Mouse (Mus musculus) lung, embryonic 15.5 days (tissue): ENCODE data around the gene Capg. TPM values are rescaled to one million over a fixed set of nuclear protein-coding genes. Genes with fewer than 3 reads are reported as not detected.

Source experiments
- ATAC-seq: fragments of 200-750 bp; cut with Nextera tagmentation; 2 replicates; pipeline ENCODE4 v1.8.0; 2017; ENCODE audit warnings: moderate number of reproducible peaks, borderline replicate concordance; ENCODE audit not compliant: low FRiP score, low TSS enrichment; ENCODE audit errors: extremely low read depth
- H3K27ac ChIP-seq: fragments of 300-500 bp; sonication (generic); 2 replicates; pipeline ENCODE4 v1.5.1; 2015; ENCODE audit warnings: moderate library complexity, mild to moderate bottlenecking, inconsistent platforms
- H3K27me3 ChIP-seq: fragments of 300-500 bp; sonication (generic); 2 replicates; pipeline ENCODE4 v1.6.1; 2015; ENCODE audit warnings: inconsistent platforms
- H3K36me3 ChIP-seq: fragments of 300-500 bp; sonication (generic); 2 replicates; pipeline ENCODE4 v1.6.1; 2015; ENCODE audit warnings: inconsistent platforms
- H3K4me1 ChIP-seq: fragments of 300-500 bp; sonication (generic); 2 replicates; pipeline ENCODE4 v1.6.1; 2015; ENCODE audit warnings: inconsistent platforms
- H3K4me2 ChIP-seq: fragments of 300-500 bp; sonication (generic); 2 replicates; pipeline ENCODE4 v1.6.1; 2015; ENCODE audit warnings: inconsistent platforms, mild to moderate bottlenecking, moderate library complexity
- H3K4me3 ChIP-seq: fragments of 300-500 bp; sonication (generic); 2 replicates; pipeline ENCODE4 v1.5.1; 2015; ENCODE audit warnings: mild to moderate bottlenecking, inconsistent platforms
- H3K9ac ChIP-seq: fragments of 300-500 bp; sonication (generic); 2 replicates; pipeline ENCODE4 v1.6.1; 2015; ENCODE audit warnings: inconsistent platforms
- H3K9me3 ChIP-seq: fragments of 300-500 bp; sonication (generic); 2 replicates; pipeline ENCODE4 v1.6.1; 2016; ENCODE audit warnings: inconsistent platforms
- WGBS: fragments of 180-500 bp; shearing (Covaris S2); methylation state at CpG from one replicate; pipeline ENCODE4 v1.1.7; 2015; 5-methylcytosine and 5-hydroxymethylcytosine counted together
- polyA plus RNA-seq: library from polyadenylated mRNA; unstranded; fragments of >200 nt; fragmentation: Nextera tagmentation; extraction: Ambion mirVana; gene quantifications from 2 replicates; pipeline ENCODE4 v1.2.1, GENCODE M21; 2015

Gene Capg
- polyA plus RNA-seq, 1 experiment from 2014 or later = 57.9 TPM

DNA sequence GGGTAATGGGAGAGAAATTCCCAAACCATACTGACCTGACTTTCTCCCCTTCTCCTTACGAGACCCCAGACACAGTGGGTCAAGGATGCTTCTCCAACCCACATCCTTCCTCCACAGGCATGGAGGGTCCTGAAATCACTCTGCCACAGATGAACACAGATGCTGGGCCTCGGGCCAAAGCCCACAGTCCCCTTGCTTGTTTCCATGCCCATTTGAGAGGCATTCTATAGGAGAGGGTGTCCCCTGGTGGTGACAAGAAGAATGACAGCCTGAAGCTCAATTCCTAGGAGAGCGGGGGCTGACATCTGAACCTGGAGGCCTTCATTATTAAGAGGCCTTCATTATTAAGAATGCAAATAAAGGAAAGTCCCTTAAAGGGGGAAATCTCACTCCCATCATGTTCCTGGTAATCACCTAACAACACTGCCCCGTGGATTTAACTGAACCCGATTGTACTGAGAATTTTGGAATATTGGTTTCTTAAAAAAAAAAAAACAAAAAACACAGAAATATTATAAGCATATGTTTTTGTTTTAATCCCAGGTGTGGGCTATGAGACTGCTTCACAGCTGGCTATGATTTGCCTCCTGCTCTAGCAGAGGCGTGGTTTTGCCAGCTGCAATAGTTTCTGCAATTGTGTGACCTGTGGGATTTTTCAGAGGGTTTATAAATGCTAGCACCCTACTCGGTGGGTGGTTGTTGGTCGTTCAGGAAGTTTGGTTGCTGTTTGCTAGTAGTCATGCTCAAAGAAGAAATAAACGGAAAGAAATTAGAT is 10.0 kb upstream of the Capg start:
- Histone ChIP-seq H3K36me3 (no peaks in the 10 kb centered on the region), H3K4me1 (peaks cover 16% of the 10 kb centered on the region), H3K4me3 (no peak overlapping the region), H3K27ac (no peak overlapping the region), H3K27me3 (no peaks in the 10 kb centered on the region), H3K9me3 (no peaks in the 10 kb centered on the region), H3K9ac (no peak overlapping the region), H3K4me2 (no peak overlapping the region)
- ATAC-seq = no peak; the same call in 1 of the 2 replicates
- WGBS = 38% methylated on average over 9 of the region's 9 CpGs

DNA sequence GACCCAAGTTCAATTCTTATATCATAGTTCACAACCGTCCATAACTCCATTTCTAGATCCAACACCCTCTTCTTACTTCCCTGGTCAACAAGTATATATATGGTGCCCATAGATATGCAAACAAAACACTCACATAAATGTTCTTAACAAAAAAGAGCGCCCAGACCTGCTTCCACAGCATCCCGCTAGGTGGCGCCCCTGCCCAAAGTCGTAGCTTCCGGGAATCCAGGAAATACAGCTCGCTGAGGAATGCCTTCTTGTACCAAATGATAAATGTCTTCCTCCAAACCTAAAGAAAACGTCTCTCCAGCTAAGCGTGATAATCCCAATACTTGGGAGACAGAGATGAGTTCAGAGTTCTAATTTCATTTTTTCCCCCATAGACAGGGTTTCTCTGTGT is 9.0 kb upstream of the Capg start:
- H3K4me3 ChIP-seq = no peak overlapping the region
- H3K27ac ChIP-seq = no peak overlapping the region
- H3K4me1 ChIP-seq = peaks cover 16% of the 10 kb centered on the region
- no peaks in the 10 kb centered on the region for H3K36me3 ChIP-seq
- no peaks in the 10 kb centered on the region for H3K9me3 ChIP-seq
- H3K9ac ChIP-seq = no peak overlapping the region
- H3K4me2 ChIP-seq = peak overlapping the region; percentile 41
- H3K27me3 ChIP-seq = no peaks in the 10 kb centered on the region
- WGBS = 4% methylated on average over 9 of the region's 9 CpGs
- no peak for ATAC-seq

DNA sequence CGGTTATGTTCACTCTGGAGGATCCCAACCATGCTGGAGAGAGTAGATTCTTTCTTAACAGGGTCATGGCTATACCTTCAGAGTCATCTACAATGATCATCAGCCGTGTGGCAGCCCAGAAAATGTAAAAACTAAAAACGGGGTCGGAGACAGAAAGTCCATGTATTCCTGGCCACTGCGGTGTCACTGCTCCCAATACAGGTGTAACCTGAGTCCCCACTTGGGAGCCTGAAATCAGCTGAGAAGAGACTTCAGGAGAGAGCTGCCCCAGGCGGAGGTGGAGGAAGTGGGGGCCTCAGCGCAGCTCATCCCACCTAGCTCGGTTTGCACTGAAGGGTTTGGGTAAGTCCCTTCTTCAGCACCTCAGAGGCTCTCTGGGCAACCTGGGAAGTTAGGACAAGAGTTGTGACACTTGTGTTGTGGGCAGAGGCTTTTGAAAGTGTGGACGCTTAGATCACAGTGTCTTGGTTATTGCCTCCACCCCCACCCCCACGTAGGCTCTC is 6.1 kb upstream of the Capg start:
- peak overlapping the region; percentile 5 for H3K27ac ChIP-seq
- no peaks in the 10 kb centered on the region for H3K9me3 ChIP-seq

DNA sequence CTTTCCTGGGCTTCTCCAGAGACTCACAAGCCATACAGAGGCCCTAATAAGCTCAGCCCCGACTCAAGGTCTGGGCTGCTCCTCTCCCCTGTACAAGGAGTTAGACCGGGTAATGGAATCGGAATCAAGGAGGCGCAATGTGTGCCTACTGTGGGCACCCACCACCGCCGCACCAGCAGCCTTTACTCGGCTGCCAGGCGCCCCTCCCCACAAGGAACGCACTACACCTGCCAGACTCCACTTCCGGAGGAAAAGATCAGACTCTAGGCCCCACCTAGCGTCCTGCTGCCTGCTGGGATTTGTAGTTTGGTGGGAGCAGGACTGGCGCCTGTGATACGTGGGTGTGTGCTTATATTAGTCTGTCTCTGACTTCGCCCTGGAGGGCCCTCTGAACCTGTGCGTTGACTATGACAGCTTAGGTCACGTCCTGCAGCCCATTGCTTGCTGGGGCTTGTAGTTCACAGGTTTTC is 5.6 kb upstream of the Capg start:
- ATAC-seq = peak; percentile 94
- 3% methylated on average over 16 of the region's 16 CpGs for WGBS
- H3K4me2 ChIP-seq = peak overlapping the region; percentile 65
- H3K9me3 ChIP-seq = no peaks in the 10 kb centered on the region
- H3K36me3 ChIP-seq = no peaks in the 10 kb centered on the region
- H3K27me3 ChIP-seq = no peaks in the 10 kb centered on the region
- H3K9ac ChIP-seq = peak overlapping the region; percentile 42; the same call in 1 of the 2 replicates
- H3K4me1 ChIP-seq = peaks cover 19% of the 10 kb centered on the region
- H3K27ac ChIP-seq = peak overlapping the region; percentile 5
- peak overlapping the region; percentile 47 for H3K4me3 ChIP-seq

More for the DNA sequence above, 6.1 kb upstream of the Capg start:
- 42% methylated on average over 10 of the region's 10 CpGs for WGBS
- no peaks in the 10 kb centered on the region for H3K36me3 ChIP-seq
- H3K9ac ChIP-seq = peak overlapping the region; percentile 42; the same call in 1 of the 2 replicates
- H3K4me3 ChIP-seq = peak overlapping the region; percentile 47
- peak overlapping the region; percentile 65 for H3K4me2 ChIP-seq
- H3K4me1 ChIP-seq = peaks cover 16% of the 10 kb centered on the region
- ATAC-seq = 0 out of 2 replicates have a peak, but pooled peaks have one; percentile 2
- H3K27me3 ChIP-seq = no peaks in the 10 kb centered on the region

DNA sequence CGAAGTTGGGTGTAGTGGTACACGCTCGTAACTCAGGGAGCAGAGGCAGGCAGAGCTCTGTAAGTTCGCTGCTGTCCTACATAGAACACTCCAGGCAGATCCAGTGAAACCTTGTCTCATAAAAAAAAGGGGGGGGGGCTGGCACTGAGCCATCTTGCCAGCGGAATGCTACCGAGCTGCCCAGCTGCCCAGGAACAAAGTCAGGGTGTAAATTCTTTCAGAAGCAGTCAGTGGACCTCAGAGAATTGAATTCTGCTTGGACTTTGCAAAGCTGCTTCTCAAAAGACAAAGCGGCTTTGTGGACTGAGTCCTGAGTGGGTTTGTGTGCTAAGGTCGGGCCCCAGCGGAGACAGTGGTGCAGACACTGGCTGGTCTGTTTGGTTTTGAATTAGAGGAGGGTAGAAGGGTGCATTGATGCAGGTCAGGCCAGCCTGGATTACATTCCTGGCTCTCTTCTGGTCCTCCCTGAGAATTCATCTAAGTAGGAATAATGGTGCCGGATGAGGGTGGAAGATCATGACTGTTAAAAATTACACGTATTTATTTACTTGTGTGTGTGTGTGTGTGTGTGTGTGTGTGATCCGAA is 833 bp upstream of the Capg start:
- peak overlapping the region; percentile 88 for H3K27ac ChIP-seq
- no peaks in the 10 kb centered on the region for H3K36me3 ChIP-seq
- WGBS = 66% methylated on average over 12 of the region's 12 CpGs
- no peaks in the 10 kb centered on the region for H3K27me3 ChIP-seq
- no peak for ATAC-seq
- H3K4me1 ChIP-seq = peaks cover 23% of the 10 kb centered on the region
- H3K4me3 ChIP-seq = no peak overlapping the region
- no peak overlapping the region for H3K9ac ChIP-seq
- H3K9me3 ChIP-seq = no peaks in the 10 kb centered on the region
- no peak overlapping the region for H3K4me2 ChIP-seq

DNA sequence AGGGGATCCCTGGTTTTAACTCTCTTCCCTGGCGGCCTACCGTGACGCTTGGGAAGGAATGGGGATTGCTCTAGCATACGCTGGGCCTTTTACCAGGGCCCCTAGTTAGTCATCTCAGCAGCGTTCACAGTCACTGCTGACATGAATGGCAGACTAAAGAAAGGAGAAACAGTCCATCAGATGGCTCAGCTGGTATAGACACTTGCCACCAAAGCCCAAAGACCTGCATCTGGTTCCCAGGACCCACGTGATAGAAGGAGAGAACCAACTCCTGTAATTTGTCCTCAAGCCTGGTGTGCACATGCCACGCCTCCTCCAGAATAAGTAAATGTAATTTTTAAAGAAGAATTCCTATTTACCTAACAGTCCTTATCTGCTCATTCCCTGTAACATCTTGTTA is 1.2 kb downstream of the Capg start:
- WGBS = 54% methylated on average over 7 of the region's 7 CpGs

DNA sequence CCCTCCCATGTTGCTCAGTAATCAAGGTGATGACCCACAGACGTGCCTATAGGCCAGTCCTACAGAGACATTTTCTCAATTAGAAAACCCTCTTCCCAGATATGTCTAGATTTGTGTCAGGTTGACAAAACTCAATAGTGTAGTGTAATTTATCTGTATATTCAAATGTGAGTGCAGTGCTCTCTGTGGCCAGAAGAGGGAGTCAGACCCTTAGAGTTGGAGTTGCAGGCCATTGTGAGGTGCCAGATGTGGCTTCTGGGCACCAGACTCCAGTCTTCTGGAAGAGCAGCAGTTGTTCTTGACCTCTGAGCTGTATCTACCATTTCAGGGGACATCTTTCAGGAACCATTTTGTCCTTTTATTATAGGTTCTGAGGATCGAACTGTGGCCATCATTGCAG is 2.9 kb downstream of the Capg start:
- no peaks in the 10 kb centered on the region for H3K9me3 ChIP-seq
- 94% methylated on average over 2 of the region's 2 CpGs for WGBS
- H3K9ac ChIP-seq = no peak overlapping the region
- no peak for ATAC-seq
- peaks cover 27% of the 10 kb centered on the region for H3K4me1 ChIP-seq
- no peaks in the 10 kb centered on the region for H3K36me3 ChIP-seq
- H3K27ac ChIP-seq = no peak overlapping the region
- no peaks in the 10 kb centered on the region for H3K27me3 ChIP-seq
- H3K4me3 ChIP-seq = no peak overlapping the region
- no peak overlapping the region for H3K4me2 ChIP-seq

More for the DNA sequence above, 1.2 kb downstream of the Capg start:
- H3K9me3 ChIP-seq = no peaks in the 10 kb centered on the region
- H3K4me1 ChIP-seq = peaks cover 23% of the 10 kb centered on the region
- H3K27me3 ChIP-seq = no peaks in the 10 kb centered on the region
- H3K4me3 ChIP-seq = no peak overlapping the region
- no peaks in the 10 kb centered on the region for H3K36me3 ChIP-seq
- H3K9ac ChIP-seq = no peak overlapping the region
- H3K4me2 ChIP-seq = no peak overlapping the region
- ATAC-seq = no peak
- H3K27ac ChIP-seq = no peak overlapping the region

DNA sequence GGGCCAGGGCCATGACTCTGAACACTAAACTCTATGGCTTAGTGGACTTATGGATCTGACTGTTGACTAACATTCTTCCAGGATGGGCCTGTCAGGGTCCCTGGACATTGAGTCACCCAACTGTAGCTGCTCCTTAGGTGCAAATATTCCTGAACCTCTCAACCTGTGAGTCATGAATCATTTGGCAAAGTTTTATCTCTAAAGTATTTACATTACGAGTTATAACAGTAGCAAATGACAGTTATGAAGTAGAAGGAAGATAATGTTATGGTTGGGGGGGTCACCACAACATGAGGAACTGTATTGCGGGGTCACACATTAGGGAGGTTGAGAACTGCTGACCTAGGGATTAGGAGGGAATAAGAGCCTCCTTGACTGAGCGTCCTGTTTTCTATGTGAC is 3.7 kb downstream of the Capg start:
- 66% methylated on average over 3 of the region's 3 CpGs for WGBS
- Histone ChIP-seq H3K27me3 (no peaks in the 10 kb centered on the region), H3K27ac (no peak overlapping the region), H3K9ac (no peak overlapping the region), H3K4me2 (no peak overlapping the region), H3K36me3 (no peaks in the 10 kb centered on the region), H3K9me3 (no peaks in the 10 kb centered on the region), H3K4me3 (no peak overlapping the region), H3K4me1 (peaks cover 33% of the 10 kb centered on the region)
- ATAC-seq = no peak

DNA sequence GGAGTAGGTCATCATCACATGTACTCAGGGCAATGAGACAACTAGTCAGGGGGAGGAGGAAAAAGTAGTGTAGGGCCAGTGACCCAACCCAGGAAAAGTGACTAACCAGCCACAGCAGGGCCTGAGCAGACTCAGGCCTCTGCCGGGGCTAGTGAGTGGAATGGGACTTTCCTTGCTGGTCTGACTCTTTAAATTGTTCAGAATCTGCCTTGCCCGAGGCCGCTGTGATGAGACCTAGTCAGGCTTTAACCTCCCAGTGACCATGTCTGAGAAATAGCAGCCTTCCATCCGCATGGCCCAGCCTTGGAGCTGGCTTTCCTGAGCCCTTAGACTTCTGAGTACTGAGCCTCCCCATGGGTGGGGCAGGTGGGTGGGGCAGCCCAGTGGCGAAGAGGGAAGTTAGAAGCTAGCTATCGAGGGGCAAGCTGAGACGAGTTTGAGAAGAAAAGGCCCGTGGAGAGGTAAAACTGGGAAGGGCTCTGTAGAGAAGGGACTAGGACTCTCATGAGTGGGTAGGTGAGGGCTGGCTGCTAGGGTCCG is 4.9 kb downstream of the Capg start:
- Histone ChIP-seq H3K9me3 (no peaks in the 10 kb centered on the region), H3K9ac (no peak overlapping the region), H3K36me3 (no peaks in the 10 kb centered on the region), H3K4me2 (no peak overlapping the region), H3K27ac (no peak overlapping the region), H3K4me3 (no peak overlapping the region), H3K4me1 (peaks cover 33% of the 10 kb centered on the region), H3K27me3 (no peaks in the 10 kb centered on the region)
- 58% methylated on average over 9 of the region's 9 CpGs for WGBS
- ATAC-seq = no peak

DNA sequence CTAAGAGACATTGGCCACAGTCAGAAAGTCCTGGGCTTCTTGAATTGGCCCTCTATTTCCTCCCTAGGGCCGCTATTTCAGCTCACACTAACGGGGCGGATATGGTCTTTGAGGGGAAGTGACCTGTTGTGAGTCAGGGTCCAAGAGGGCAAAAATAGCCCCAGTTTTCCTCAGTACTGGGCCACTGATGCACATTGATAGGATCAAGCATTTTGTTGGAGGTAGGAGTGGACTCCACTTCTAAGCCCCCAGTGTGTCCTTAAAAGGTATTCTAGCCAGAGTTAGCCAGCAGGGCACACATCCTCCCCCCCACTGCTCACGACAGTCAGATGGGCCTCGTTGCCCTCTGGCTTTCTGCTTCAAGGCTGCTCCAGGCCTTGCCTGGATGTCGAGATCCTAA is 5.8 kb downstream of the Capg start:
- Histone ChIP-seq H3K4me2 (no peak overlapping the region), H3K4me3 (no peak overlapping the region), H3K27me3 (no peaks in the 10 kb centered on the region), H3K27ac (no peak overlapping the region), H3K4me1 (peaks cover 25% of the 10 kb centered on the region), H3K36me3 (no peaks in the 10 kb centered on the region), H3K9ac (no peak overlapping the region), H3K9me3 (no peaks in the 10 kb centered on the region)
- WGBS = 61% methylated on average over 6 of the region's 6 CpGs
- ATAC-seq = no peak

DNA sequence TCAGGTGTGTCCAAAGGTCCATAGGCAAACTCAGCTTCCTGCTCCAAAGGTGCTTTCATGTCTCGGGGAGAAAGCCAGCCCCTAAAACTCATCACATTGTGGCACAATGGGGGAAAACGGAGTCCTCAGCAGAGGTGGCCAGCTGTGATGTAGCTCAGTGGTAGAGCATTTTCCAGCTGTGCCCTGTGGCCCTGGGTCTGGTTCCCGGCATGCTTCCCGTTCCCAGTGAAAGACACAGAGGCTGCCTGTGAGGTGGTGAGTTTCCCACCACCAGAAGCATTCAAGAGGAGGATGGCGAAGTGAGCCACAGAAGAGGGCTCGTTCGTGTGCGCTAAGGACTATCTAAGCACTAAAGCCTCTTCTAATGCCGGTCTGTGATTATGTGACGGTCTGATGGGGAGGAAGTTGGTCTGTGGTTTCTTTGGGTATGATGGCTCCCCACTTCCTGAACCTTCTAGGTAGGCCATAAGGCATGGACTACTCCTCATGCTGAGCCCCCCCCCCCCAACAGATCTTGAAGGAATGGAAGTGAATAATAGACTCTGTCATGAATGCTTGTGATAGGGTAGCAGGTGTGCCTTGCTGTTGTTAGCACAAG is 6.4 kb downstream of the Capg start:
- no peak overlapping the region for H3K9ac ChIP-seq
- H3K9me3 ChIP-seq = no peaks in the 10 kb centered on the region
- no peak overlapping the region for H3K27ac ChIP-seq
- ATAC-seq = no peak
- no peaks in the 10 kb centered on the region for H3K36me3 ChIP-seq
- 83% methylated on average over 10 of the region's 10 CpGs for WGBS
- peaks cover 25% of the 10 kb centered on the region for H3K4me1 ChIP-seq
- no peak overlapping the region for H3K4me3 ChIP-seq
- H3K27me3 ChIP-seq = no peaks in the 10 kb centered on the region
- H3K4me2 ChIP-seq = no peak overlapping the region
